Mouse (Mus musculus) embryonic facial prominence, embryonic 10.5 days (tissue): ENCODE data around the gene Stpg4. TPM values are rescaled to one million over a fixed set of nuclear protein-coding genes. Genes with fewer than 3 reads are reported as not detected.

Source experiments
- DNase-seq: peaks from one replicate; pipeline ENCODE4 v3.0.0-alpha.2; 2017; ENCODE audit warnings: low spot score
- H3K27ac ChIP-seq: fragments of 300-500 bp; sonication (generic); replicated peaks from 2 replicates; pipeline ENCODE4 v1.5.1; 2016; ENCODE audit warnings: mild to moderate bottlenecking
- H3K27me3 ChIP-seq: fragments of 300-500 bp; sonication (generic); replicated peaks from 2 replicates; pipeline ENCODE4 v1.6.1; 2016; ENCODE audit warnings: low read depth, mild to moderate bottlenecking; ENCODE audit not compliant: poor library complexity, severe bottlenecking
- H3K36me3 ChIP-seq: fragments of 300-500 bp; sonication (generic); replicated peaks from 2 replicates; pipeline ENCODE4 v1.6.1; 2016; ENCODE audit warnings: mild to moderate bottlenecking, moderate library complexity
- H3K4me1 ChIP-seq: fragments of 300-500 bp; sonication (generic); 2 replicates; pipeline ENCODE4 v1.6.1; 2016
- H3K4me3 ChIP-seq: fragments of 300-500 bp; sonication (generic); 2 replicates; pipeline ENCODE4 v1.5.1; 2016; ENCODE audit warnings: mild to moderate bottlenecking, moderate library complexity
- H3K9me3 ChIP-seq: fragments of 300-500 bp; sonication (generic); 2 replicates; pipeline ENCODE4 v1.6.1; 2016; ENCODE audit warnings: mild to moderate bottlenecking
- WGBS: fragments of 180-500 bp; shearing (Covaris S2); methylation state at CpG from one replicate; pipeline ENCODE4 v1.1.7; 2016; 5-methylcytosine and 5-hydroxymethylcytosine counted together
- polyA plus RNA-seq: library from polyadenylated mRNA; unstranded; fragments of >200 nt; fragmentation: Nextera tagmentation; extraction: Ambion mirVana; gene quantifications from 2 replicates; pipeline ENCODE4 v1.2.1, GENCODE M21; 2016

The Stpg4 gene
- polyA plus RNA-seq, 1 experiment from 2014 or later, result not detected

DNA sequence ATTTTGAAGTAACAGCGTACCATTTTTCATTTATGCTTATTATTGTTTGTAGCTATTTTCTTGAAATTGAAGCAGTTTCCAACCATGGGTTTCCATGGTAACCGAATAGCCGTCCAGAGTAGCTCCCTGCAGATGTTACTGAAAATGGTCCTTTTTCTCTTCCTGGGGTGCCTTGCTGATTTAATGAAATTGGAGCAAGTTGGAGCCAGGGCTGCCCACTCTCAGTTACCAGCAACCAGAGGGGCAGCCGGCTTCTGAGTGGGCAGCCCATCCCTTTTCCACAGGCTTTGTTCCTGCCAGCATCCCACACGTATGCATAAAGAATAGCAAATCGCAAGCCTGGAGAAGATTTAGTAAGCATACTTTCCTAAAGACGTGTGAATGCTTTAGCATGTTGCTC, 55.4 kb downstream of the Stpg4 start:
- Histone ChIP-seq H3K4me1 (peaks cover 70% of the 10 kb centered on the region), H3K9me3 (no peaks in the 10 kb centered on the region), H3K36me3 (no peaks in the 10 kb centered on the region), H3K27ac (no peak overlapping the region), H3K27me3 (no peaks in the 10 kb centered on the region), H3K4me3 (no peak overlapping the region)
- no peak for DNase-seq
- WGBS, result 86% methylated on average over 7 of the region's 7 CpGs

DNA sequence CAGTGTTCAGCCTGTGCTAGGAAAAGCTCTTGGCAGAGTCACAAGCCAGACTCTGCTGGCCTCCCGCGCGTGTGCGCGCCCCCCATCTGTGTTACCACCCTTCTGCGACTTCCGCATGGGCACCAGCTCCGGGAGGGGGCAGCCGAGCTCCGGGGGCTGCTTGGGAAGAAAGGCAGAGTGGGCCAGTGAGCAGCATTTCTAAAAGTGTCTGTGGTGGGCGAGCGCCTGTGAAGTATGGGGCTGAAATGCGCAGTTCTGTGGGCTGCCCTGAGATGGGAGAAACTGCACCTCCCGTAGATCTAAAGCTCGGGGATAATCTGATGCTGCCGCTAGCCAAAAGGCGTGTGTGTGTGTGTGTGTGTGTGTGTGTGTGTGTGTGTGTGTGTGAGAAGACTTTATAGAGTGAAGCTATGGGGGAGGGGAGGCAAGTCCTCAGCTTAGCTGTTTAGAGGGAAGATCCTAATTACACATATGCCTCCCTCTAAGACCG, 58.2 kb downstream of the Stpg4 start:
- 76% methylated on average over 18 of the region's 18 CpGs for WGBS

DNA sequence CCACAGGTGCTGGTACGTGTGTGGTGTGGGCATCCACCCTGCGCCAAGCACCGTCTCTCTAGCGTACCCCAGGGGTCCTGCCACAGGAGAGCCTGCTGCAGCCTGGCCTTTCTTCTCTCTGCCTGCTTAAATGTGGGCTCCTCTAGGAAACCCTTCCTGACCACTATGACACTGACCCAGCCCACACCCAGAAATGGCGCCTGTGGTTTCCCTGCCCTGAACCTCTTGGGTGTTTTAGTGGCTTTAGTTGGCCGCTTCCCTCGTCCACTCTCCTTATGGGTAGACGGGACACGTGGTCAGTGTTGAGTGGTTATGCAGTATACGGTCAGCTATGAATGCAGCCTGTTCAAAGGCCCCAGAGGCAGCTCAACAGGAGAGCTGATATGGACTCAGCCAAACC, 59.1 kb downstream of the Stpg4 start:
- WGBS, result 90% methylated on average over 10 of the region's 10 CpGs
- H3K36me3 ChIP-seq, result no peaks in the 10 kb centered on the region
- peak overlapping the region; percentile 45 for H3K27ac ChIP-seq
- no peak for DNase-seq
- H3K4me3 ChIP-seq, result no peak overlapping the region
- H3K27me3 ChIP-seq, result no peaks in the 10 kb centered on the region
- H3K9me3 ChIP-seq, result no peaks in the 10 kb centered on the region
- peaks cover 75% of the 10 kb centered on the region for H3K4me1 ChIP-seq

More for the DNA sequence above, 58.2 kb downstream of the Stpg4 start:
- Histone ChIP-seq H3K27ac (peak overlapping the region; percentile 62), H3K27me3 (no peaks in the 10 kb centered on the region), H3K9me3 (no peaks in the 10 kb centered on the region), H3K4me3 (no peak overlapping the region), H3K4me1 (peaks cover 74% of the 10 kb centered on the region), H3K36me3 (no peaks in the 10 kb centered on the region)
- DNase-seq, result peak; percentile 12

DNA sequence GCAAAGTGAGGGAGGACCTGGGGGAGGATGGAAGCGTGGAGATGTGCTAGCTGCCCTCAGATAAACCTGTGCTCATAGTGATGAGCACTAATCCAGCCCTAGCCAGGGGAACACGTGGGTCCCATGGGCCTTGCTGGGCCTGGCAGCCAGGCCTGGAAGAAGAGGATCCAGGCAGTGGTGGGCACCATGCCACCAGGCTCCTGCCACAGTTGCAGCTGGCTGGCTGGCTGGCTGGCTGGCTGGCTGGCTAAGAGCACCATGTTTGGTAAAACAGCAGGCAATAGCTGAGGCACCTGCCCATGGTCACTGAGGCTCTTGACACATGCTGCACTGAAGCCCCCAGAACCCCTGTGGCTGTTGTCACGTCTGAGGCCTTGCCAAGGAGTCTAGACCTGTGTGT, 59.9 kb downstream of the Stpg4 start:
- H3K27ac ChIP-seq, result peak overlapping the region; percentile 45
- no peak overlapping the region for H3K4me3 ChIP-seq
- peaks cover 79% of the 10 kb centered on the region for H3K4me1 ChIP-seq

DNA sequence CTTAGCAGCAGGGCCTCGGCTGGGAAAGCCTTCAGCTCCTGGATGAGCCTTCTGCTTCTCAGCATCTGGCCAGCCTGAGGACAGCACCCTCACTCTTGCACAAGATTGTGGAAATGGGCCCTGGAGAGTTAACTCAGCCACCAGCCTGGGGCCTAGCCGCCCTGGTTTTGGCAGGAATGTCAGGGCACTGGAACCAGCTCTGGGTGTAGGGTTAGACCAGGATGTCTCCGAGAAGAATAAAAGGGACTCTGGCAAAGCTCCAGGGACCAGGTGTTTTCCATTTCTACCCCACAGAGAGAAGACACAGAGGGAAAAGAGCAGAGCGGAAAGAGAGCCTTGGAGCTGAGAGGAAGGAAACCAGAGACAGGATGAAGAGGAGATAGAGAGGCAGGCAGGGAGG, 60.3 kb downstream of the Stpg4 start:
- Histone ChIP-seq H3K4me3 (no peak overlapping the region), H3K4me1 (peaks cover 78% of the 10 kb centered on the region), H3K27me3 (no peaks in the 10 kb centered on the region), H3K27ac (peak overlapping the region; percentile 45), H3K9me3 (no peaks in the 10 kb centered on the region), H3K36me3 (no peaks in the 10 kb centered on the region)
- WGBS, result 27% methylated on average over 4 of the region's 4 CpGs
- peak; percentile 8 for DNase-seq

More for the DNA sequence above, 59.9 kb downstream of the Stpg4 start:
- 63% methylated on average over 3 of the region's 3 CpGs for WGBS
- H3K27me3 ChIP-seq, result no peaks in the 10 kb centered on the region
- H3K9me3 ChIP-seq, result no peaks in the 10 kb centered on the region
- no peaks in the 10 kb centered on the region for H3K36me3 ChIP-seq
- DNase-seq, result no peak

DNA sequence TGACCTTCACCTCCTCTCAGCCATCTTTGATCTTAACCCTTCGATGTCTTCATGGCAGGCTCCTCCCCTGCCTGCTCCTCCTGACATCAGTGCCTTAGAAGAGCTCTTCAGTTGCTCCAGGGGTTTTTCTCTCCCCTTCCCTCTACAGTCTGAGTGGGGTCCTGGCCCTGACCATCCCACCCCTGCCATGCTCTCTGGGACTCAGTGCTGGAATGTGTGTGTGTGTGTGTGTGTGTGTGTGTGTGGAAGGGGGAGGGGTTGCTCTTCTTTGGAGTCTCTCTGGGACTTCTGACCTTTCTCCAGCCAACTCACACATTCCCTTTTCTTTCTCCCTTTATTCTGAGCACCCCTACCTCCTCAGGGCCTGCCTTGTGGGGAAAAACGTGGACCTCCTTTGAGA, 61.0 kb downstream of the Stpg4 start:
- no peaks in the 10 kb centered on the region for H3K9me3 ChIP-seq
- no peak overlapping the region for H3K4me3 ChIP-seq
- no peaks in the 10 kb centered on the region for H3K36me3 ChIP-seq
- no peak for DNase-seq
- peaks cover 3% of the 10 kb centered on the region; the same call in 1 of the 2 replicates for H3K27me3 ChIP-seq
- H3K27ac ChIP-seq, result 0 out of 2 replicates have a peak overlapping the region, but pooled peaks have one; percentile 36
- WGBS, result 7% methylated on average over 2 of the region's 2 CpGs
- peaks cover 78% of the 10 kb centered on the region for H3K4me1 ChIP-seq

DNA sequence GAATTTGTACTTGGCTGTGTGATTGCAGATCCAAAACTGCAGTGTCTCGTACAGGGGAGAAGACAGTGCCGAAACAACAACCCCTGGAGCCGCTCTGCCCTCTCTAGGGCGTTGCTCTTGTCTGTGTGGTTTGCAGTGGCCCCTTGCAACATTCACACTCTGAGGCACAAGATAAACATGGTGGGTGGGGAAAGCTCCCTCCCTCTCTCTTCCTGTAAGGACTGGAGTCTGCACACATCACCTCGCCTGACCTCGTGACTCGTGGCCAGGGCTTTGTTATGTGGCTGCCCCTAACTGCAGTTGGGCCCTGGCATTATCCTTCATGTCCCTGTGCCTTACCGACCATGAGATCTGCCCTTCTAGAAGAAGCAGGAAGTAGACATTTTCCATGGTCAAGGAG, 62.3 kb downstream of the Stpg4 start:
- H3K9me3 ChIP-seq, result no peaks in the 10 kb centered on the region
- 56% methylated on average over 8 of the region's 8 CpGs for WGBS
- H3K36me3 ChIP-seq, result no peaks in the 10 kb centered on the region
- DNase-seq, result no peak
- H3K27ac ChIP-seq, result peak overlapping the region; percentile 48
- H3K27me3 ChIP-seq, result peaks cover 6% of the 10 kb centered on the region; the same call in 1 of the 2 replicates
- peaks cover 77% of the 10 kb centered on the region for H3K4me1 ChIP-seq
- H3K4me3 ChIP-seq, result no peak overlapping the region

DNA sequence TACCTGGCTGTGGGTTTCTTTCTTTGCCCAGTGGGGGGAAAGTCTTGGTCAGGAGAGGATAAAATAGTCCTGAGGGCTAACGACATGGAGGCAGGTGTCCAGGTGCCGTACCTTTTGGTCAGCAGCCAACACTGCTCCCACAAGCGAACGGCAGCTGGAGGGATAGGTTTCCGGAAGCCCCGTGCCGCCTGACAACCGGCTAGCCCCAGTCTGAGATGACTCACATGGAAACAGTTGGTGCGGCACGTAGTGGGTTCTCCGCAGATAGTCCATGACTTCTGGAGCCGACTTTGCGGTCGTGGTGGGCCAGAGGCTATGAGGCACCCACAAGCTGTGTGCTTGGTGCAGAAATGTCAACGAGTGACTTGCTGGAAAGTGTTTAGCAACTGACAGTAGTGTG, 63.4 kb downstream of the Stpg4 start:
- 94% methylated on average over 15 of the region's 15 CpGs for WGBS

DNA sequence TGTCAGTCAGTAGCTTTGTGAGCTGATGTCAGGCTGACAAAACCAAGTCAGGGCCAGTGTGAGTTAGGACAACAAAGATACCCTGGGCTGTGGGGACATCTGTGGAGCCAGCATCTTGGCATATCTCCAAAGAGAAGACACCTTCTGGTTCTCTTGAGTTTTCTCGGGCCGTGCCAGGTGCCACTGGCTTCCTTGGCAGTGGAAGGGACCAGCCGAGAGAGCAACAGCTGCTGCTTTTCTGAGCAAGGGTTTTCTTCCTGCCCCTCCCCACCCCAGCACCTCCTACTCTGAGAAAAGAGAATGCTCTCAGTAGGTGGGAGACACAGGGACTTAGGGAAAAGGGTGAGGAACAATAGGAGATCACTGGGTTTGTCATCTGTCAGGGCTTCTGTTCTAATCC, 66.4 kb downstream of the Stpg4 start:
- 59% methylated on average over 3 of the region's 3 CpGs for WGBS
- Histone ChIP-seq H3K4me1 (peaks cover 52% of the 10 kb centered on the region), H3K27ac (no peak overlapping the region)

More for the DNA sequence above, 63.4 kb downstream of the Stpg4 start:
- Histone ChIP-seq H3K4me3 (no peak overlapping the region), H3K4me1 (peaks cover 74% of the 10 kb centered on the region), H3K36me3 (no peaks in the 10 kb centered on the region), H3K27me3 (peaks cover 6% of the 10 kb centered on the region; the same call in 1 of the 2 replicates), H3K9me3 (no peaks in the 10 kb centered on the region), H3K27ac (no peak overlapping the region)
- no peak for DNase-seq

DNA sequence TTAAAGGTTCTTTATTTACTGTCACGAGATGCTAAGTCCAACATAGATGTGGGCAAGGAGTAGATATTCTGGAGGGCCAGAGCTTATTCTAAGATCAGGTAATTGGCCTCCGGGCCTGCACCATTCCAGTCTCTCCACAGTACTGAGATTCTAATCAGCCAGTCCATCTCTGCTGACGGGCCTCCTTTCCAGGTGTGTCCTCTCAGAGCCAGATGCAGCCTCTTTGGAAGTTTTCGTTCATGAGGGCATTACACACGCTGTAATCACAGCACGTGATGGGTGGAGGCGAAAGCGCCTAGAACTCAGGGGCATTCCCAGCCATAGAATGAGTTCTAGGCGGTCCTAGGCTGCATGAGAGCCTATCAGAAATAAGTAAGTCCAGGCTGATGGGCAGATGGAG, 70.0 kb downstream of the Stpg4 start:
- no peak overlapping the region for H3K27ac ChIP-seq
- no peaks in the 10 kb centered on the region for H3K9me3 ChIP-seq
- 86% methylated on average over 9 of the region's 9 CpGs for WGBS
- peaks cover 52% of the 10 kb centered on the region for H3K4me1 ChIP-seq
- no peaks in the 10 kb centered on the region for H3K36me3 ChIP-seq
- no peak for DNase-seq
- H3K27me3 ChIP-seq, result peaks cover 6% of the 10 kb centered on the region; the same call in 1 of the 2 replicates
- no peak overlapping the region for H3K4me3 ChIP-seq

More for the DNA sequence above, 66.4 kb downstream of the Stpg4 start:
- Histone ChIP-seq H3K36me3 (no peaks in the 10 kb centered on the region), H3K27me3 (peaks cover 6% of the 10 kb centered on the region; the same call in 1 of the 2 replicates), H3K9me3 (no peaks in the 10 kb centered on the region), H3K4me3 (no peak overlapping the region)
- DNase-seq, result no peak

DNA sequence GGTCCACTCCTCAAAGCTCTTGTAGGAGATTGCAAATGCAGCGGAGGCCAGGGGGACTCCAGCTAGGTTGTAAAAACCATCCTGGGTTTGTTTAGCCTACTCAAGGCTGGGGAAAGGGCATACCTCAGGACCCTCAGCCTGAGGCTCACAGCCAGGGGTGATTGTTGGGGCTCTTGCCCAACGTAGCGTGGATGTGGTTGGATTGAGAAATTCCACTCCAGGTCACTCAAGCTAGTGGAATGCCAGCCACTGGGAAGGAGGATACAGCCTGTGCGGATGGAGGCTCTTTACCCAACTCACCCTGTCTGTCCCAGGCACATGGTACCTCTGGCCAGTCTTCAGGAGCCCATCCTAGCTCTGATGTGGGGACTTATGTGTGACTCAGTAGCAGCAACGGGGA, 71.3 kb downstream of the Stpg4 start:
- peaks cover 60% of the 10 kb centered on the region for H3K4me1 ChIP-seq
- H3K27me3 ChIP-seq, result peaks cover under 1% of the 10 kb centered on the region; the same call in 1 of the 2 replicates
- no peak overlapping the region for H3K4me3 ChIP-seq
- H3K27ac ChIP-seq, result peak overlapping the region; percentile 36
- no peaks in the 10 kb centered on the region for H3K9me3 ChIP-seq
- H3K36me3 ChIP-seq, result no peaks in the 10 kb centered on the region
- DNase-seq, result no peak
- WGBS, result 86% methylated on average over 5 of the region's 5 CpGs

DNA sequence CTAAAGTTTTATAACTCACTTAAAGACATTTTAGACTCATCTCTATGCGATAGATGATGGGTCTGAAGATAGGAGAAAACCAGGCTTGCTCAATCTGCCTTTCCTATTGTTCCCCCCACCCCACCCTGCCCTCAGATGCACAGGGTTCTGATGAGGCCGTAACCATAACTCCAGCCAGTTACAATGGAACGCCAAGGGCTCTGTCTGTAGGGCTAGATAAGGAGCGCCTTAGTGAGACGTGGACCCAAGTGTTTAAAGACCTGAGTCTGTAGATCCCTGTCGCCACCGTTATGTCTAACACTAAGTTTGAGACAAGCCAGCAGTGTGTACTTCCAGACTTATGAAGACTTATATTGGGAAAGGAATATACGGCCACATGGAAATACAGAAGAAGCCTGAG, 72.1 kb downstream of the Stpg4 start:
- H3K36me3 ChIP-seq, result no peaks in the 10 kb centered on the region
- no peak for DNase-seq
- no peaks in the 10 kb centered on the region for H3K9me3 ChIP-seq
- H3K27ac ChIP-seq, result no peak overlapping the region
- no peaks in the 10 kb centered on the region; the same call in 1 of the 2 replicates for H3K27me3 ChIP-seq
- 90% methylated on average over 8 of the region's 8 CpGs for WGBS
- H3K4me3 ChIP-seq, result no peak overlapping the region
- H3K4me1 ChIP-seq, result peaks cover 60% of the 10 kb centered on the region

DNA sequence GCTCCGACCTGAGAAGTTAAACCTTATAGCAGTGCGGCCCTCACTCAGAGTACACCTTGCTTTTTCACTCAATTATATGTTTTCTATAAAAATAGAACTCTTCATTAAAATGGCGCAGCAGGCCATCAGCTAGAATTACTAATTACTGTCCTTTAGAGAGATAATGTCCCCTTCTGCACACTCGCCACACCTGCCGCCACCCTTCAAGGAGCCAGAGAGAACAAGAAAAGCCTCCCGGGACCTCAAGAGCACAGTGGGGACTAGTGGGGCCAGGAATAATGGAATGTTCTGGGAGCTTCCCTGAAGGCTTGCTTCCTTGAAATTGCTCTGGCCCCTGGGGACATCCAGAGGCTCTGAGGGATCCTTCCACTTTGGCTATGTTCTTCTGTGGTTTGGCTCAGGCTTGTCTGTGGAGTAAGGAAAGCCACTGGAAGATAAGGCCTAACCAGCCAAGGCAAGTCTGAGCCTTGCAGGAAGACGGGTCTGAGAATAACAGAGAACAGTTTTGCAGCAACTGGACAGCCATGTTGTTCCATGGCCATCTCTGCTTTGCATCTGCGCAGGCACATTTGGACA, 73.7 kb downstream of the Stpg4 start:
- no peak overlapping the region for H3K4me3 ChIP-seq
- no peaks in the 10 kb centered on the region for H3K9me3 ChIP-seq
- DNase-seq, result no peak
- H3K27me3 ChIP-seq, result no peaks in the 10 kb centered on the region; the same call in 1 of the 2 replicates
- H3K4me1 ChIP-seq, result peaks cover 67% of the 10 kb centered on the region
- no peaks in the 10 kb centered on the region for H3K36me3 ChIP-seq
- WGBS, result 82% methylated on average over 8 of the region's 8 CpGs
- 0 out of 2 replicates have a peak overlapping the region, but pooled peaks have one; percentile 66 for H3K27ac ChIP-seq
